Mouse (Mus musculus) retina, adult 2 months (tissue): ENCODE data around the gene Slc25a11.

Source experiments
- DNase-seq: peaks from one replicate; pipeline ENCODE4 v3.0.0-alpha.2; 2012; ENCODE audit warnings: low read depth, low spot score

Gene Slc25a11

DNA sequence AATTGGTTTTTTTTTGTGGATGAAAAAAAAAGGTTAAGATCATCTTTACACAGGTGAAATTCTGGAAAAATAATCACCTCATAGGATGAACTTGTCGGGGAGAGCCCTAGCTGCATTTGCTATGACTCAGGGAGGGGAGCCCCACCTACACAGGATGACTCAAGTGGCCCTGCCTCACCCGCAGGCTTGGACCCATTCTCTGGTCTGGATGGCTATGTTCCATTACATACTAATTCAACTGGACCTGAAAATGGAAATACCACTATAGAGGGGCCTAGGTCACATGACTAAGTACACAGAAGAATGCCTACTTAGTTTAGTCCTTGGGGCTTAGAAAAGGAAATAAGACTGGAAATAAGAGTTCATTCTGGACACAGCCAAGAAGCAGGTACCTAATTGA is 4.1 kb upstream of the Slc25a11 start:
- DNase-seq = no peak

DNA sequence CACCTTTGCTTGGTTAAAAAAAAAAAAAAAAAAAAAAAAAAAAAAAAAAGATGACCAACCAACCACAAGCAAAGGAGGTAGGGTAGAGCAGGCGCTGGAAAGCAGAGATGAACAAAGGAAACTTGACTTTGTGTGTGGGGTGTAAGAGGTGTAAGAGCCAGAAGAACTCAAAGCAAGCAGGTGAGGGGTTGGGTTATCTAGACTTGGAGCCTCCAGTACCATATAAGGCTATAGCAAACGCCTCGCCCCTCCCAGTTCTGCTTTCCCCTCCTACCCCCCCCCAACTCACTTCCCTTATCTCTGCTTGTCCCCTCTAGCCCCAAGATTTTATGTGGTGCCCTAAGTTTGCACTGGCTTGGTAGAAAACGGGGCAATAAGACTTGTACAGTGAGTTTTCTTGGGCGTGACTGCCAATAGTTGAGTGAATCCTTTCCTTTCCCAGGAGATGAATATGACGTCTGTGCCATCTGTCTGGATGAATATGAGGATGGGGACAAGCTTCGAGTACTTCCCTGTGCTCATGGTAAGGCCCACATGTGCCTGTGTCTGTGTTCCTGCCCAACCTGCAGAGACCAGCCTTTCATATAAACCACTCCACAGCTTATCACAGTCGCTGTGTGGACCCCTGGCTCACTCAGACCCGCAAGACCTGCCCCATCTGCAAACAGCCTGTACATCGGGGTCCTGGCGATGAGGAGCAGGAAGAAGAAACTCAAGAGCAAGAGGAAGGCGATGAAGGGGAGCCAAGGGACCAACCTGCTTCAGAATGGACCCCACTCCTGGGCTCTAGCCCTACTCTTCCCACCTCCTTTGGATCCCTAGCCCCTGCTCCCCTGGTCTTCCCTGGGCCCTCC is 3.3 kb upstream of the Slc25a11 start:
- no peak for DNase-seq

DNA sequence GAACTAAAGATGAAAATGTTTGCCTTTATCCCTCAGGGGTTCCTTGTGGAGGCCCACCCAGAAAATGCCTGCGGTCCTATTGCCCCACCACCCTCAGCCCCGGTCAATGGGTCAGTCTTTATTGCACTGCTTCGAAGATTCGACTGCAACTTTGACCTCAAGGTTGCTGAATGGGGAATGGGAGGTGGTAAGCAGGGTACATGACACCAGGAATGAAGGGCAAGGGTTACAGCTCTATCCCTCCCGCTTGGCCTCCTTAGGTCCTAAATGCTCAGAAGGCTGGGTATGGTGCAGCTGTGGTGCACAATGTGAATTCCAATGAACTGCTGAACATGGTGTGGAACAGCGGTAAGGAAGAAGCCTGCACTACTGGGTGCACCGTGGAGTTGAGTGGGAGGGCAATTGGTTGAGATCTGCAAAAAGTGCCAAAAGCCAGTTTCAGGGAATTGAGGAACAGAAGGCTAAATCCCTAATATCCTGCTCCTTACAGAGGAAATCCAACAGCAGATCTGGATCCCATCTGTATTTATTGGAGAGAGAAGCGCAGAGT is 2.0 kb upstream of the Slc25a11 start:
- no peak for DNase-seq

DNA sequence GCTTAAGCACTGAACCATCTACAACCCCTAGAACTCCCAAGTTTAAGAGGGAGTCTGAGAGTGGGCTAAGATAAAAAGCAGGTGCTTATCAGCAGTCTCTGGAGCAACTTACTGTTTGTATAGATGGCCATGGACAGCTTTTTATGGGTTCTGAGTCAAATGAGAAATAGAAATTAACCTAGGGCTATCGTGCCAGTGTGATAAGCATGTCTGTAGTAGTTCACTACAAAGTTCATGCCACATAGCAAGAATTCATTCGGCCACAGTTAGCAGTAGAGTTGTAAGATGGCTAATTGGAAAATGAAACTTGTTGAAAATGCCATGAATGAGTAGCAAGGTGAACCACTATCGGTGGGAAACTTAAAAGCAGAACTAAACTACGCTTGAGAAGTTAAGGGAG is 1.2 kb upstream of the Slc25a11 start:
- DNase-seq = no peak

DNA sequence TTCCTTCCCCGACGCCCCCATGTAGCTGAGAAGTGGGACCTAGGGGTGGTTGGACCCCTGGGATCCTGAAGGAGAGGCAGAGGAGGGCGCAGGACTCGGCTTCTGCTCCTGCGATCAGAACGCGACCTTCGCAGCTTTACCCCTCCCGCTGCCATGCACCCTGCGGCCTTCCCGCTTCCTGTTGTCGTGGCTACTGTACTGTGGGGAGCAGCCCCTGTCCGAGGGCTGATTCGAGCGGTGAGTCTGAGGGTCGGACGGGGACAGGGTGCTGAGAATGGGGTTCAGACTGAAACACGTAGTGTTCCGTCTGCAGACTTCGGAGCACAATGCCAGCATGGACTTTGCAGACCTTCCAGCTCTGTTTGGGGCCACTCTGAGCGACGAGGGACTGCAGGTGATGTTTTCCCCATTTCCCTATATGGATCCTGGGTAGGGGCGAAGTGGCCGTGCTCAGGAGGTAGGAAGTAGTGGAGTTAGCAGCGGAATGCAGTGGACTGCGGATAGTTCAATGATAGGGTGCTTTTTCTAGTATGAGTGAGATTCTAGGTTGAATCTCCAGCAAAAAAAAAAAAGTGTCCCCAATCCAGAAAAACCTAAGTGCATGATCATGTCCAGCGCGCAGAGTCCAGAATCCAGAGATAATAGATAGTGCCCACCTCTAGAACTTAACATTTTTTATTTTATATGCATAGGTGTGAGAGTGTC is 589 bp upstream of the Slc25a11 start:
- DNase-seq = no peak

DNA sequence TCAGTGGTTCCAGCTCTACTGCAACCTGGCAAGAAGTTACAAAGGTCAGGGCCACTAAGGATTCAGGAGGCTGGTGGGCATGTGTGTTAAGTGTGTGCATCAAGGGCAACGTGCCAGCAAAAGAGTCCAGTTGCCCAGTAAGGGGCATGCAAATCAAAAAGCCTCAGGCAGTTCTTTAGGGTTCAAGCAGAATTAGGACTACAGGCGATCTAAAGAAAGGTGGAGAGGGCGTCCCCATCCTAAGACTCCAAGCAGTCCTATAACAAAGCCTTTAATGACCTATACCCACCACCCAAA is 1.1 kb downstream of the Slc25a11 start:
- no peak for DNase-seq

DNA sequence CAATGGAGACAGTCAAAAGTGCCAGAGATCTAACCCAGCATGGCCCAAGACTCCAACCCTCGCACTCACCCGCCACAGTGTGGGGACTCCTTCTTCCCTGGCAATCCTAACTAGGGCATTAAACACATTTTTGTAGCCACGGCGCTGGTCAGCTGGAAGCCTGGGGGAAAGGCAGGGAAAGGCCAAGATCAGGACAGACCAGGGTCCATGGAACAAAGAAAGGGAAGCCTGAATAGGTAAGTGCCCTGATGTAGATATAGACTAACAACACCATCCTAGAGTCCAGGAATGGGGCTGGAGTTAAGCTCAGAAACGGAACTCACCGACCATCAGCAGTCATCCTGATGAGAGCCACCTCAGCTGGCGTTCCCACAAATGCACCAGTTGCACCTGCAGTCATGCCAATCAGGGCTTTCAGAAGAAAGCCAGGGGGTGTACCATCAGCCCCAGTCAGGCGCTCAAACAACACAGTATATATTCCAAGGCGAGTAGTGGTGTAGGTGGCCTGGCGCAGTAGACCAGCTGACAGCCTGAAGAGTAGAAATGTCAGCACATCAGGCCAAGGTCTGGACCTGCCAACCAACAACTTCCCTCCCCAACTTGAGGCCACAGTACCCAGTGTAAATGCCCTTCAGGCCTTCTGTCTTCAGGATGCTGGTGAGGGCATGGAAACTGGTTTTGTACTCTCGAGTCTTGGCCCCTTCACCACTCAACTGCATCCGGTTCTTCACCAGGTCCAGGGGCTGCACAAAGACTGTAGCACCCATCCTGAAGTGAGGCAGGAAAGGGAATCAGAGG is 1.6 kb downstream of the Slc25a11 start:
- DNase-seq = no peak

DNA sequence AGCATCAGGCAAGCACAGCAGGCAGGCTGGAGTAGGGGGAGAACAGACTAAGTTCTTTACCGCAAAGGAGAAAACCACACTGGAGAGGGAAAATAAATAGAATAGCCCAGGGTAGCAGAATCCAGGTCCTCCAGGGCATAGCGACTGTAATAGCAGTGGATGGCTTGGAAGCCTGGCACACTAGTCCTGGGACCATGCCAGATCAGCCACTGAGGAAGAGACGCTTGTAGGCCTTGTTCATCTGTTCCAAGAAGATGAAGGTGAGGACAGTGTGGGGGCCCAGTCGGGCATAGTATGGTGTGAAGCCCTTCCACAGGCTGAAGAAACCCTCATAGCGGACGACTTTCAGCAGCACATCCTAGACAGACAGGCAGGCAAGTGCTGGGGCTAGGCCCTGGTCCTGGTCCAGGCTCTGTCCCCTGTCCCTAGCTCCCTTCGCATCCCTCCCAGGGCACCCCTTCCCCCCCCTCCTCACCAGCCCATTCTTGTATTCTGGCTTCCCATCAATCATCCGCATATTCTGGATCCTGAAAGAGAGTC is 2.6 kb downstream of the Slc25a11 start:
- no peak for DNase-seq

DNA sequence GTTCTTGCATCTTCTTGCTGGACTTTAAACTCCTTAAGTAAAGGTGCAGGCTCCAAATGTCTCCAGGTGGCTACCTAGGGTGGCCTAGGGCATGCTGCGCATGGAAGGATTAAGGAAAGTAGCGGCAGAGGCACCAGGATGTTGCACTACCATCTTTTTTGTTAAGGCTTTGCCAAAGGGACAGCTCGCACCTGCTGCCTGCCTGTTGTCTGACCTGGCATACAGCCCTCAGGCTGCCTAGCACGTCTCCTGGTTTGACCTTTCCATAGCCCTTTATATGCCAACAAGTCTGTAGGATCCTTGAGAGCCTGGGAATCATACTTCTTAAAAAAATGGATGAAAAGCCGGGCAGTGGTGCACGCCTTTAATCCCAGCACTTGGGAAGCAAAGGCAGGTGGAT is 4.2 kb downstream of the Slc25a11 start:
- DNase-seq = no peak

DNA sequence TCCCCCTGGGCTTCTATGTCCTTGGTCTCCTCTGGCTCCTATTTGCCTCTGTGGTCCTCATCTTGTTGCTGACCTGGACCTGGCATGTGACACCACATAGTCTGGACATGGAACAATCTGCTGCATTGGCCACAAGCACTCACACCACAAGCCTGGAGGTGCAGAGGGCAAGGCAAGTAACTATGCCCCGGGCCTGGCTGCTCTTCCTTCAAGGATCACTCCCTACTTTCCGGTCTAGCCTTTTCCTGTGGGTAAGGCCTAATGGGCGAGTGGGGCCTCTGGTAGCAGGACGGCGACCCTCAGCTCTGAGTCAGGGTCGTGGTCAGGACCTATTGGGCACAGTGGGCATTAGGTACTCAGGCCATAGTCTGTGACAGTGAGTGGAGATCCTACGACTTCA is 6.0 kb downstream of the Slc25a11 start:
- no peak for DNase-seq

DNA sequence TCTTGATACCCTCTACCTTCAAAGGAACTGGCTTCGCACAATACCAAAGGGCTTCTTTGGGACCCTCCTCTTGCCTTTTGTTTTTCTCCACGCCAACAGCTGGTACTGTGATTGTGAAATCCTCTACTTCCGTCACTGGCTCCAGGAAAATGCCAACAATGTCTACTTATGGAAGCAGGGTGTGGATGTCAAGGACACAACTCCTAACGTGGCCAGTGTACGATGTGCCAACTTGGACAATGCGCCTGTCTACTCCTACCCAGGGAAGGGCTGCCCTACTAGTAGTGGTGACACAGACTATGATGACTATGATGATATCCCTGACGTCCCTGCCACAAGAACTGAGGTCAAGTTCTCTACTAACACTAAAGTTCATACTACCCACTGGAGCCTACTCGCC is 7.3 kb downstream of the Slc25a11 start:
- DNase-seq = no peak

DNA sequence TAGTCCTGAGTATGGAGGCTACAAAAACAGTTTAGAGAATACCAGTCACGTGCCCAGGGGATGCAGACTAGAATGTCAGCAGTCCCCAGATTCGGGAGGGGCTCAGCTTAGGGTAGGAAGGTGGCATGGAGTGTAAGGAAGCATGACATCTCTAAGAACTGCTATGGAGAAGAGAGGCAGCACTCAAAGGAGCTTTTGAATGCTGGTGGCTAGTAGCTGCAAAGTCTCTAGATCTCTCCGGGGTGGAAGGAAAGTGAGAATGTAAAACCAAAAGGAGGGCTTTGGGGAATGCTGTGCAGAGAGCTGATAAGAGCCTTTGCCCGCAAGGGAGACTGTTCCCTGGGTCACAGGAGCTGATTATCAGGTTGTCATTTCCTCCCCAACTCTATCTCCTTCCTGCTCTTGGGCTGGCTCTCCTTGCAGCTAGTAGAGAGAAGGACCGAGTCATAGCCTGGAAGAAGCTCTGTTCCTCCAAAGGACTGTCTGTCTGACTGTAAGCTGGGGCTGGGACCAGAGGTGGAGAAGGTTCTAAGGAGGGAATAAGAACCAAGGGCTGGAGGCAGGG is 8.5 kb downstream of the Slc25a11 start, which contains the start of gene Gp1ba:
TSS of gene Gp1ba (plus strand) at position 409 of the 565 bp plus-strand sequence.
- DNase-seq = no peak

DNA sequence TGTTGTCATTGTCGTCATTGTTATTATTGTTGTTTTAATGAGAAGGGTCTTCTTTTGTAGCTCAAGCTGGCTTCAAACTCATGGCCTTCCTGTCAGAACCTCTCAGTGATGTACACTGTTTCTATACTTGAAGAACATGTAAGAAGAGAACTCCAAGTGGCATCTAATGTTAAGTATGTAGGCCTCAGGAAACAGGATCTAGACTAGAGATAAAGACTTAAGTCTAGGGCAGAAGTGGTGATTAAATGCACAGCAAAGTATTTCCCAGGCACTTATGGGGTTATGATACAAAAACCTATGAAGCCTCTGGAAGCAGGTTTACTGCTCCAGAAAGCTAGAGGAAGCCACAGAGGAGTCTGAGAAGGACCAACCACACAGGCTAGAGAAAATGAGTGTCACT is 9.0 kb downstream of the Slc25a11 start:
- DNase-seq = no peak

DNA sequence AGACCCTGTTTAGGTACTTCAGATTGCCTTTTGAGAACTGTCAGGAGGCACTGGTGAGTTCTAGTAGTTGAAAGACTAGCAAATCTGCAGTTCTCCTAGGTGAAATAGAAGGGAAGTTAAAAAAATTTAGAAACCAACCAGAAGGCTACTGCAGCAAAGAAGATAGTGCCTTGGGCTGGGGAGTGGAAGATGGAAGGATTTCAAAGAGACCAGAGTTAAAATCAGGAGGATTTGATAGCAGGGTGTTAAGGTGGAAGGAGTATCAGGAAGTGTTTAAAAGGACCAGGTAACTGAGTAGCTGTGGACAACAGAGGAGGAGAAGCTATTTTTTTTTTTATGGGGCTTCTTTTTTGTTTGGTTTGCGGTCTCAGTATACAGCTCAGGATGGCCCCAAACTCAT is 9.5 kb downstream of the Slc25a11 start:
- DNase-seq = no peak

DNA sequence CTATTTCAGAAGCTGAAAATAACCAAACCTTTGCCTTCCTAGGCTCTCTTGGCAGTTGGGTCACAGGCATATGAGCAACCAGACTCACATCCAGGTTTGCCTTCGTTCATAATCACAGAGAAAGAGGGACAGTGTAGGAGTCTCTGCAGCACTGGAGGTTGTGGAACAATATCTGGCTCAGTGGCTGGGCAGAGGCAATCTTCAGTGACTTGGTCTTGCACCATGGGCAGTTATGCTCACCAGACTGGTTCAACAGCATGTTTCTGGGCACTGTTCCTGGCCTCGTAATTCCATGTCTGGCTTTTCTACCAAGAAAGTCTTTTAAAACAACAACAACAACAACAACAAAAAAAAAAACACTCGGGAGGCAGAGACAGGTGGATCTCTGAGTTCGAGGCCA is 11.7 kb downstream of the Slc25a11 start:
- DNase-seq = no peak

DNA sequence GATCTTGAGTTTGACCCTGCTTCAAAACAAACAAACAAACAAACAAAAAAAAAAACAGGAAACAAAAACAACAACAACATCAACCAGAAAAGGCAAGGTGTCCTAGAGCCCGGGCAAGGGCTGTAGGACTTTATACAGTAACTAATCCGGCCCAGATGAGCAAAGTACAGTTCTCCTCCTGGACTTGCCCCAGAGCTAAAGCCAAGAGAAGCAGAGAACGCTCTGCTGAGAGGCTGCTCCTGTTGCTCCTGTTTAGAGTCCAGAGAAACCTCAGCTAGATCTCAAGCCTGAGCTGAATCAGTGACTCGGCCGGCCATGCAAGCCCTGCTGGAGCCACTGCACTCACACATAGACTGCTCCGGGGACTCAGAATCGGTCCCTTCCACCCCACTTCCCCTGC is 17.1 kb downstream of the Slc25a11 start:
- no peak for DNase-seq

DNA sequence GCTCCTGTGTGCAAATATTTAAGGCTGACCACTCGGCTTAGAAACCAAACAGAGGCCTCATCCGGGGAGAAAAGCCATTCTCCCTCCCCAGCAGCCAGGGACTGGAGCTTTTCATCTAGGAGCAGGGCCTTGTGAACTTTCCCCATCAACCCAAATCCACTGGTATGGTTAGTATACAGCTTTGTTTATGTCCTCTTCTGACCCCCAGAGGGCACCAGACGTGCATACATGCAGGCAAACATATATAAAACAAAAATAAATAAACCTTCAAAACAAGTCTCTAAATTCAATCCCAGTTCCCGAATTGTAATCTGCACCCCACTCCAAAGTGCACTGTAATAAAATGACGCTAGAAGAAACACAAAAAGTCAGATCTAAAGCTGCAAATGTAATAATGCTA is 17.7 kb downstream of the Slc25a11 start:
- DNase-seq = no peak

DNA sequence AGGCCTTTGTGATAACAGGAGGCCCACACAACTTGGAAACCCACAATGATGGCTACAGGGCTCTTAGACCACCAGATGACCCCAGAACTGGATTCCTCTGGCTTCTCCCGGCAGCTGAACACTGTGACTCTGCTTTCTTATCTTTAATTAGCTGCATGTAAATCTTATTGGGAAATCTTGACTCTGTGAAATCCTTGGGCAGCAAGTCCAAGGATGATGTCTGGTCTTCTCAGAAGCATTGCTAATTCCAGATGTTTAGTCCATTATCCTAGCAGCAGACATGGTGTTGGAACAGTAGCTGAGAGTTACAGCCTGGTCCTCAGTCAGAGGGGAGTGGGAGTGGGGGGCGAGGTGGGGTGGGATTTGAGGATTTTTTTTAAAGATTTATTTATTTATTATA is 18.8 kb downstream of the Slc25a11 start:
- DNase-seq = no peak

DNA sequence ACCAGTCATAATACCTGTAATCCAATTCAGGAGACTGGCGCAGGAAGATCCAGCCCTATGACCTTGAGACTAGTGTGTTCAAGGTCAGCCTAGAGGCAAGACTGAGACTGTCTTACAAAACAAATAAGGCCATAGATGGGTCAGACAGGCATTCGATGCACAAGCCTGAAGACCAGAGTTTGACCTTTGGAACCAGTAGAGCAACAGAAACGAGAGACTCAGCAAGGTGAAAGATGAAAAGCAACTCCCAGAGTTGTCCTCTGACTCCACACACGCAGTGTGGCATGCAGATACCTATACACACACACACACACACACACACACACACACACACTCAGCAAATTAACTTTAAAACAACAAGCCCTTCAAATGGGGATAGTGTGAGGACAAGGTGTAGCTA is 20.4 kb downstream of the Slc25a11 start:
- no peak for DNase-seq

DNA sequence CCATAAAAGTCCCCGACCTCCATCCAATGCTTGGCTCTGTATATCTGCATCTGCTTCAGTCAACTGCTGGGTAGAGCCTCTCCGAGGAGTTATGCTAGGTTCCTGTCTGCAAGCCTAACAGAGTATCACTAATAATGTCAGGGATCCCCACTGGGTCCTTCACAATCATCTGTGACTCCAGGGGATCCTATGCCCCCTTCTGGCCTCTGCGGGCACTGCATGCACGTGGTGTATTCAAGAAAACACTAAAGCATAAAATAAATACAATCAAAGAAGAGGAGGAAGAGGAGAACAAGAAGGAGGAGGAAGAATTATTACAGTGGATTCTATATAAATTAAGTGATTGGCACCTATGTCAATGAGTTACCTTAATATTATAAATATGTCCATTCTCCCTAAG is 21.8 kb downstream of the Slc25a11 start:
- no peak for DNase-seq

DNA sequence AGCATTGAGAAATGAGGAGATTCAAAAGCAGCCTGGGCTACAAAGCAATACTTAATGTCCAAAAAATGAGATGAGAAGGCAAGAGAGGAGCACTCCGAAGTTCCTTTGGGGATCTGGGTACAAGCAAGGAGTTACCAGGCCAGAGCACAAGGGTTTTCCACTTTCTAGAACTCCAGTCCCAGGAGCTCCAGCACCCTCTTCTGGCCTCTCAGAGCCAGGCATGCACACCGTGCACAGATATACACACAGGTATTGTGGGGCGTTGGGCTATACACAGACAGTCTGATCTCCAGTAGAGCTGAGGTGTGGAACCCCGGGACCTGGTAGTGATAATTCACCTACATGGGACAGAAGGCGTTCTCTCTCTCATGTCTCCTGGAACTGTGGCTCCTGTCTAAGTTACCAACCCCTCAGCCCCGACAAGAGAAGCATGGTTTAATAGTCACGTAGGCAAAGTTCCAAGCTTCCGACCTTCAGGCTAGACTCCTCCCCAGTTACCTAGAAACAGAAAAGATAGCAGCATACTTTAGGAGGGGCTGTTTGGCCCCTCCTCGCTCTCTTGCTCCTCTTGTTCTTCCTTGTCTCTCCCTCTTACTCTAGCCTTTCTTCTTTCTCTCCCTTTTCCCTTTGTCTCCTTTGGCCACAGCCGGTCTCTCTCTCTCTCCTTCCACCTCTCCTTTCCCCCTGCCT is 24.1 kb downstream of the Slc25a11 start:
- DNase-seq = no peak
